Mouse (Mus musculus) heart, embryonic 11.5 days (tissue): ENCODE measurements around the gene Rhoj. TPM values are rescaled to one million over a fixed set of nuclear protein-coding genes. Genes with fewer than 3 reads are reported as not detected.

ENCODE experiments used
- ATAC-seq: fragments of 200-750 bp; cut with Nextera tagmentation; replicated peaks from 2 replicates; pipeline ENCODE4 v1.8.0; 2017; ENCODE audit warnings: moderate library complexity; ENCODE audit not compliant: insufficient number of reproducible peaks, low FRiP score, low TSS enrichment
- H3K27ac ChIP-seq: fragments of 300-500 bp; sonication (generic); 2 replicates; pipeline ENCODE4 v1.5.1; 2014; ENCODE audit warnings: mild to moderate bottlenecking, low read depth, low read length
- H3K27me3 ChIP-seq: fragments of 300-500 bp; sonication (generic); 2 replicates; pipeline ENCODE4 v1.6.1; 2014; ENCODE audit warnings: mild to moderate bottlenecking, low read length, mixed read lengths; ENCODE audit not compliant: control insufficient read depth, insufficient read depth
- H3K36me3 ChIP-seq: fragments of 300-500 bp; sonication (generic); 2 replicates; pipeline ENCODE4 v1.6.1; 2014; ENCODE audit warnings: mild to moderate bottlenecking, low read length, moderate library complexity, mixed read lengths; ENCODE audit not compliant: control insufficient read depth, insufficient read depth
- H3K4me1 ChIP-seq: fragments of 300-500 bp; sonication (generic); 2 replicates; pipeline ENCODE4 v1.6.1; 2014; ENCODE audit warnings: low read length; ENCODE audit not compliant: control insufficient read depth, insufficient read depth
- H3K4me2 ChIP-seq: fragments of 300-500 bp; sonication (generic); 2 replicates; pipeline ENCODE4 v1.6.1; 2014; ENCODE audit warnings: mild to moderate bottlenecking, moderate library complexity
- H3K4me3 ChIP-seq: fragments of 300-500 bp; sonication (generic); 2 replicates; pipeline ENCODE4 v1.5.1; 2014; ENCODE audit warnings: low read depth, low read length
- H3K9ac ChIP-seq: fragments of 300-500 bp; sonication (generic); 2 replicates; pipeline ENCODE4 v1.6.1; 2014; ENCODE audit warnings: mild to moderate bottlenecking, low read depth, low read length, moderate library complexity
- H3K9me3 ChIP-seq: fragments of 300-500 bp; sonication (generic); replicated peaks from 2 replicates; pipeline ENCODE4 v1.6.1; 2016; ENCODE audit warnings: low read length; ENCODE audit not compliant: control insufficient read depth
- WGBS: fragments of 180-500 bp; shearing (Covaris S2); extraction: QIAGEN DNeasy Blood & Tissue Kit; methylation state at CpG from one replicate; pipeline ENCODE4 v1.1.7; 2014; ENCODE audit not compliant: insufficient replicate concordance; 5-methylcytosine and 5-hydroxymethylcytosine counted together
- polyA plus RNA-seq: library from polyadenylated mRNA; unstranded; fragments of >200 nt; fragmentation: Nextera tagmentation; extraction: Ambion mirVana; gene quantifications from 2 replicates; pipeline ENCODE4 v1.2.1, GENCODE M21; 2014

The Rhoj gene
- polyA plus RNA-seq, 1 experiment from 2014 or later = 33.3 TPM

DNA sequence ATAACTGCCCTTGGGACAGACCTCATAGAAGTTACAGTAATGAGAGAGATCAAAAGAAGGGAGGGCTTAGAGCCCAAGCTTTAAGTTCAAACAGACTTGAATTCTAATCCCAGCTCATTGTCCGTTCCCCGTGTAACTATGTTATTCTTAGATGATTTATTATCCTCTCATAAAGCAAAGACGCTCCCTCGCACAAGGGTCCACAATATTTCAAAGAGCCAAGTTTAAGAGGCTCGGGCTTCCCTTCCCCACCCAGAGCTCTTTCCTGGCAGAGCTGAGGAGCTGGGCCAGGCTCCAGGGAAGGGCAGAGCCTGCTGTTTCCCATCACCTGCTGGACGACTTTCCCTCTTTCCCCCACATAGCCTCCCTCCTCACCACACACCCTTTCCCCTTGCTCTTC lies 44.3 kb downstream of the Rhoj start:
- Histone ChIP-seq H3K4me2 (no peak overlapping the region), H3K36me3 (no peaks in the 10 kb centered on the region), H3K4me3 (no peak overlapping the region), H3K27ac (no peak overlapping the region), H3K27me3 (no peaks in the 10 kb centered on the region), H3K9me3 (no peaks in the 10 kb centered on the region), H3K4me1 (no peaks in the 10 kb centered on the region), H3K9ac (no peak overlapping the region)
- ATAC-seq = no peak
- 64% methylated on average over 6 of the region's 6 CpGs for WGBS

GRCm38 (mm10) chr12:75354354-75354753 lies 46.2 kb downstream of the Rhoj start:
- H3K4me3 ChIP-seq = no peak overlapping the region
- WGBS = 63% methylated on average over 7 of the region's 7 CpGs
- no peaks in the 10 kb centered on the region for H3K36me3 ChIP-seq
- no peak overlapping the region for H3K4me2 ChIP-seq
- no peak overlapping the region for H3K9ac ChIP-seq
- H3K27me3 ChIP-seq = no peaks in the 10 kb centered on the region
- no peaks in the 10 kb centered on the region for H3K4me1 ChIP-seq
- H3K9me3 ChIP-seq = no peaks in the 10 kb centered on the region
- no peak overlapping the region for H3K27ac ChIP-seq
- no peak for ATAC-seq

DNA sequence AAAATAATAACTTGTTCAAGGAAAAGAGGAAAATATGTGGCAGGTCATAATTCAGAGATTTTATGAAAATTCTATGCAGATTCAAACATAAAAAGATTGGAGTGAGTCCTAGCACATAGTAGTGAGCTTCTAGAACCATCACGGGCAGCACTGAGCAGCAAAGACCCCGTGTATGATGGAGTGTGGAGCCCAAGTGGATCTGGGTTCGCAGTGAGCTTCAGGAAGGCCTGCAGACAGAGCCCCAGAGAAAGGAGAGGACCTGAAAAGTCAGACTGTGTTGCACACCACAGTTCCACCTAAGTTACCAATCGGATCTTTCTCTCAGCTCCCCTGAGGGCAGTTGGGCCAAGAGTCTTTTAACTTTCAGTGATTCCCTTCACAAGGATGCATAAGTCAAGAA lies 49.7 kb downstream of the Rhoj start:
- no peaks in the 10 kb centered on the region for H3K27me3 ChIP-seq
- WGBS = 76% methylated on average over 4 of the region's 4 CpGs
- no peak overlapping the region for H3K27ac ChIP-seq
- H3K9ac ChIP-seq = no peak overlapping the region
- H3K9me3 ChIP-seq = no peaks in the 10 kb centered on the region
- H3K4me1 ChIP-seq = no peaks in the 10 kb centered on the region
- ATAC-seq = no peak
- H3K36me3 ChIP-seq = no peaks in the 10 kb centered on the region
- no peak overlapping the region for H3K4me3 ChIP-seq
- no peak overlapping the region for H3K4me2 ChIP-seq

DNA sequence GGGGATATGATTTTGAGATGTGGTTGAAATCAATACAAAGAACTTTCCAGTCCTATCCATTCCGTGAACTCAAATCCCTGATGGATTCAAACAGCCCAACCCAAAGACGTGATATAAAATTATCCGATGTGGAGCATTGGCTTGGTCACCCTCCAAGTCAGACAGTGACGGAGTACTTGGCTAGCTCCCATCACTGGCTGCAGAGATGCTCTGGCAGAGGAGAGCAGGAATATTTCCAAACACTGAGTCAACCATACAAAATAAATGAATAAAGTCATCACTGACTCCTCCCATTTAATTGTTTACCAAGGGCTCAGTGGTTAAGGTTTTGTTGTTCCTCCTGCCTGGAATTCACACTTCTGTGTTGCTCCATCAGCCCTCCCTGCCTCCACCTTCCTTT lies 50.6 kb downstream of the Rhoj start:
- no peak overlapping the region for H3K27ac ChIP-seq
- H3K4me1 ChIP-seq = no peaks in the 10 kb centered on the region
- WGBS = 82% methylated on average over 4 of the region's 4 CpGs
- no peak overlapping the region for H3K4me3 ChIP-seq
- no peak overlapping the region for H3K4me2 ChIP-seq
- no peaks in the 10 kb centered on the region for H3K9me3 ChIP-seq
- no peak overlapping the region for H3K9ac ChIP-seq
- H3K27me3 ChIP-seq = no peaks in the 10 kb centered on the region
- no peak for ATAC-seq
- no peaks in the 10 kb centered on the region for H3K36me3 ChIP-seq

DNA sequence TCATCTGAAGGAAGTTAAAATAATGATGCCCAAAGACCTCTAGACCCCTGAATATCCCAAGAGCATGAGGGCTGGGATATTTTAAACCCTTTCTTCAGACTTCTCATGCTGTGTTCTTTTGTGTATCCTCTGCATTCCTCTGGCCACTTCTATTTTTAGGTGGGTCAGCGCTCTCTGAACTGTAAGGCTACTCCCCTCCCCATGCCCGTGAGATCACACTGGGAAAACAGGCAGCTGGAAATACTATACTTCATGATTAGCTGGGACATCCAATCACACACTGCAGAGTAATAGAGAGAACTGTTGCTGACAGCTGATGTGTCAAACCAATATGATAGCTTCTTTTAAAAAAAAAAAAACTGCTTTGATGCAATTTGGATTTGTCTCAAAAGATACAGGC lies 51.4 kb downstream of the Rhoj start:
- no peaks in the 10 kb centered on the region for H3K4me1 ChIP-seq
- H3K27me3 ChIP-seq = no peaks in the 10 kb centered on the region
- H3K27ac ChIP-seq = no peak overlapping the region
- no peak for ATAC-seq
- H3K4me3 ChIP-seq = no peak overlapping the region
- no peaks in the 10 kb centered on the region for H3K36me3 ChIP-seq
- H3K9me3 ChIP-seq = no peaks in the 10 kb centered on the region
- H3K4me2 ChIP-seq = no peak overlapping the region
- 16% methylated on average over 2 of the region's 2 CpGs for WGBS
- no peak overlapping the region for H3K9ac ChIP-seq

- Histone ChIP-seq H3K9ac (no peak overlapping the region), H3K9me3 (no peaks in the 10 kb centered on the region), H3K36me3 (no peaks in the 10 kb centered on the region), H3K4me2 (no peak overlapping the region), H3K27ac (no peak overlapping the region), H3K27me3 (no peaks in the 10 kb centered on the region), H3K4me3 (no peak overlapping the region), H3K4me1 (no peaks in the 10 kb centered on the region)
- no peak for ATAC-seq
- 52% methylated on average over 5 of the region's 5 CpGs for WGBS
Measured at GRCm38 (mm10) chr12:75359921-75360482, 51.9 kb downstream of the Rhoj start.

GRCm38 (mm10) chr12:75362456-75362855 lies 54.3 kb downstream of the Rhoj start:
- H3K36me3 ChIP-seq = no peaks in the 10 kb centered on the region
- ATAC-seq = no peak
- WGBS = 90% methylated on average over 16 of the region's 16 CpGs
- no peak overlapping the region for H3K27ac ChIP-seq
- H3K4me1 ChIP-seq = no peaks in the 10 kb centered on the region
- no peak overlapping the region for H3K4me2 ChIP-seq
- no peak overlapping the region for H3K4me3 ChIP-seq
- H3K9ac ChIP-seq = no peak overlapping the region
- H3K9me3 ChIP-seq = no peaks in the 10 kb centered on the region
- H3K27me3 ChIP-seq = 0 out of 2 replicates have a peak, but pooled peaks cover 3% of the 10 kb centered on the region

GRCm38 (mm10) chr12:75364416-75364815 lies 56.3 kb downstream of the Rhoj start:
- Histone ChIP-seq H3K27me3 (0 out of 2 replicates have a peak, but pooled peaks cover 3% of the 10 kb centered on the region), H3K9ac (no peak overlapping the region), H3K4me2 (no peak overlapping the region), H3K9me3 (no peaks in the 10 kb centered on the region), H3K4me1 (no peaks in the 10 kb centered on the region; the same call in 1 of the 2 replicates), H3K27ac (no peak overlapping the region), H3K4me3 (no peak overlapping the region), H3K36me3 (no peaks in the 10 kb centered on the region)
- no peak for ATAC-seq
- WGBS = 85% methylated on average over 4 of the region's 4 CpGs

DNA sequence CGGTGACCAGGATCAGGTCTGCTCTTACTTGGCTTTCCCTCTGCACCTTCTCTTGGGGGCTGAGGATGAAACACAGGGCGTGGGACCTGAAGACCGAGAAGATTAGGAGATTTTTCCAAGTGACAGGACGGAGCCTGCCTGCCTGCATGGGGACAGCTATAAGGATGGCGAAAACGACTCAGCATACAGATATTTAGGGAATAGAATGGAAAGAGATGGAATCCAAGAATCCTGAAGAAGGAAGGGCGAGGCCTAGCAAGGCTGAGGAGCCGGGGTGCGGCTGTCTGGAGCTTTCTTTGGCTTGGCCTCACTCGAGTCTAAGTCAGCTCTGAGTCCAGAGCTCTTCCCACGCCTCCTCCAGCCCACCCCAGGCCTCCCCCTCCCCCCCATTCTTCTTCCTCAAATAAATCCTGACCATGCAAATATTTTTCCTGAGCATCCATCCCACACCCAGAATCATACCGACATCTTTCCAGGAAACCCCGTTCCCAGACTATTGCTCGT lies 57.6 kb downstream of the Rhoj start:
- H3K36me3 ChIP-seq = no peaks in the 10 kb centered on the region
- no peak for ATAC-seq
- H3K4me1 ChIP-seq = no peaks in the 10 kb centered on the region; the same call in 1 of the 2 replicates
- H3K4me3 ChIP-seq = no peak overlapping the region
- no peaks in the 10 kb centered on the region for H3K9me3 ChIP-seq
- H3K4me2 ChIP-seq = no peak overlapping the region
- H3K27me3 ChIP-seq = 0 out of 2 replicates have a peak, but pooled peaks cover 3% of the 10 kb centered on the region
- H3K27ac ChIP-seq = no peak overlapping the region
- no peak overlapping the region for H3K9ac ChIP-seq
- 74% methylated on average over 14 of the region's 14 CpGs for WGBS
